Comparison of ENCODE assay signal across 21 mouse cellular contexts in the genomic region with DNA sequence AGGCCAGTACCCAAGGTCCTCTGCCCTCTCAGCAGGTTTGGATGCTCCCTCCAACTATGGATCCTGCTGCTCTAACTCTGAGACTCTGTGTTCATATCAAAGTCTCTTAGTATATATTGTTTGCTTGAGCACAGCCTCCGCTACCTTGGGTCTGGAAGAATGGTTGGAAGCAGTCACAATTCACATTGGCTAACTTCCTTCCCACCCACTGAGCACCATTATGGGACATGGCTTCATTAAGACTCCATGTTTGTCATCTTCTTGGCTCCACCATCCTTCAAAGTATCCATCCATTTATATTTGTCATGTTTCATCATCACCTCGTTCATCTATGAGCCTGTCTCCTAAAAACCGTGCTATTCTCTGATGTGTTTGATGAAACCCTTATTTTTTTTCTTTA.
"Had no signal": no experiment of that assay in that cellular context is flagged by ENCODE, and none has a peak within 500 bp of the region (broad histone marks: within the 10 kb centered on the region; RNA-seq: fewer than 3 reads in every experiment).

No protein-coding gene starts in this region.

- DNase-seq: heart, postnatal 10 days; heart, postnatal 36 days; heart, postnatal 4 days; kidney, adult 11 months; kidney, adult 18-20 months; kidney, adult 2 months; kidney, adult 8-10 months; kidney, adult 9 months; kidney, postnatal 10 days; kidney, postnatal 14 days; kidney, postnatal 25 days; kidney, postnatal 36 days; kidney, postnatal 4 days; layer of hippocampus, adult 9-11 months; layer of hippocampus, postnatal 36 days had no signal

- ATAC-seq: hindbrain, embryonic 16.5 days; hindbrain, postnatal 0 days; inflammation-experienced regulatory T-cells, adult 6 months; intestine, embryonic 15.5 days; intestine, embryonic 16.5 days; intestine, postnatal 0 days had no signal
